ENCODE assay signal across 9 mouse cellular contexts in genomic region chr10:44002004-44002940, GRCm38 (mm10).
DNase-seq lines count a peak whose midpoint lies in the region; ATAC-seq and TF ChIP-seq lines count a peak whose summit lies in the region.
"Had no signal": no experiment of that assay in that cellular context is flagged by ENCODE, and none has a peak within 500 bp of the region (broad histone marks: within the 10 kb centered on the region; RNA-seq: fewer than 3 reads in every experiment).

No protein-coding gene starts in this region.

- 0 out of 2 replicates have a peak, but pooled peaks cover 5% of the 10 kb centered on the region for H3K4me1 ChIP-seq in kidney, embryonic 14.5 days (ENCODE audit: control insufficient read depth, insufficient read depth, low read length)
- peaks cover 21% of the 10 kb centered on the region; the same call in 1 of the 2 replicates for H3K4me1 ChIP-seq in intestine, embryonic 14.5 days (replicated peaks; ENCODE audit: control insufficient read depth, insufficient read depth, low read length)
- no peaks in the 10 kb centered on the region; the same call in 1 of the 2 replicates for H3K4me1 ChIP-seq in lung, embryonic 14.5 days (ENCODE audit: insufficient read depth)

- no peaks in the 10 kb centered on the region for H3K36me3 ChIP-seq in kidney, embryonic 14.5 days (ENCODE audit: control insufficient read depth, insufficient read depth, low read length)
- no peaks in the 10 kb centered on the region for H3K36me3 ChIP-seq in intestine, embryonic 14.5 days (ENCODE audit: control insufficient read depth, insufficient read depth, low read length)
- H3K36me3 ChIP-seq in lung, embryonic 14.5 days (ENCODE audit: insufficient read depth): no peaks in the 10 kb centered on the region
- H3K36me3 ChIP-seq: embryonic facial prominence, embryonic 13.5 days had no signal

- TF ChIP-seq CTCF in lung, embryonic 14.5 days (IDR thresholded peaks at IDR 0.05; ENCODE audit: low read depth): peak; percentile 65

- no peaks in the 10 kb centered on the region for H3K9me3 ChIP-seq in kidney, embryonic 14.5 days (ENCODE audit: control insufficient read depth, low read length)
- no peaks in the 10 kb centered on the region for H3K9me3 ChIP-seq in intestine, embryonic 14.5 days (ENCODE audit: control insufficient read depth, low read length)
- H3K9me3 ChIP-seq in lung, embryonic 14.5 days (ENCODE audit: low read depth, low read length): no peaks in the 10 kb centered on the region
- H3K9me3 ChIP-seq: embryonic facial prominence, embryonic 13.5 days had no signal

- H3K9ac ChIP-seq in kidney, embryonic 14.5 days (ENCODE audit: low read depth, low read length): no peak overlapping the region
- H3K9ac ChIP-seq in intestine, embryonic 14.5 days (ENCODE audit: low read length): no peak overlapping the region
- H3K9ac ChIP-seq in lung, embryonic 14.5 days: no peak overlapping the region

- ATAC-seq in kidney, embryonic 14.5 days (ENCODE audit: low FRiP score, low TSS enrichment): no peak
- no peak for ATAC-seq in intestine, embryonic 14.5 days (replicated peaks; ENCODE audit: low FRiP score, low TSS enrichment, low read depth)
- no peak for ATAC-seq in lung, embryonic 14.5 days (ENCODE audit: insufficient read depth)

- H3K27ac ChIP-seq in kidney, embryonic 14.5 days (ENCODE audit: low read depth, low read length): no peak overlapping the region
- no peak overlapping the region for H3K27ac ChIP-seq in intestine, embryonic 14.5 days (ENCODE audit: low read depth)
- H3K27ac ChIP-seq in lung, embryonic 14.5 days (ENCODE audit: low read depth): no peak overlapping the region
- H3K27ac ChIP-seq: embryonic facial prominence, embryonic 13.5 days had no signal

- no peak overlapping the region for H3K4me3 ChIP-seq in kidney, embryonic 14.5 days (ENCODE audit: low read length)
- H3K4me3 ChIP-seq in intestine, embryonic 14.5 days (ENCODE audit: low read depth, low read length): no peak overlapping the region
- peak overlapping the region; percentile 57; the same call in 1 of the 2 replicates for H3K4me3 ChIP-seq in lung, embryonic 14.5 days (ENCODE audit: low read depth, low read length)

- H3K4me2 ChIP-seq in kidney, embryonic 14.5 days (replicated peaks; ENCODE audit: low read depth, low read length): no peak overlapping the region
- H3K4me2 ChIP-seq in intestine, embryonic 14.5 days (ENCODE audit: low read length): no peak overlapping the region
- no peak overlapping the region for H3K4me2 ChIP-seq in lung, embryonic 14.5 days

- 19% methylated on average over 14 of the region's 14 CpGs for WGBS in kidney, embryonic 14.5 days
- 21% methylated on average over 14 of the region's 14 CpGs for WGBS in intestine, embryonic 14.5 days
- 24% methylated on average over 14 of the region's 14 CpGs for WGBS in lung, embryonic 14.5 days

- peaks cover 40% of the 10 kb centered on the region for H3K27me3 ChIP-seq in kidney, embryonic 14.5 days (ENCODE audit: control insufficient read depth, insufficient read depth, low read length)
- peaks cover 58% of the 10 kb centered on the region for H3K27me3 ChIP-seq in intestine, embryonic 14.5 days (replicated peaks; ENCODE audit: control insufficient read depth, insufficient read depth, low read length)
- H3K27me3 ChIP-seq in lung, embryonic 14.5 days (ENCODE audit: insufficient read depth, low read length): peaks cover 43% of the 10 kb centered on the region

- DNase-seq in kidney, adult 11 months: peak; percentile 30
- DNase-seq in T-cell, adult 2 months (ENCODE audit: low spot score): peak; percentile 68
- peak; percentile 61 for DNase-seq in intestine, embryonic 14.5 days (ENCODE audit: low spot score)
- peak; percentile 68 for DNase-seq in lung, embryonic 14.5 days
- DNase-seq in testis, postnatal 14 days (ENCODE audit: low spot score): peak; percentile 10
- no peak for DNase-seq in spleen, postnatal 4 days (ENCODE audit: low spot score in 2 of 2)
- no peak for DNase-seq in c-Kit-positive CD71-positive TER-119-positive erythroid progenitor cells, embryonic 14.5 days (ENCODE audit: low spot score)

Comparison
In these comparisons a context has a peak if more than half of its experiments do, and no peak if none do; other contexts are left out.
1. DNase-seq: peak in kidney, adult 11 months (single experiment), T-cell, adult 2 months (single experiment), intestine, embryonic 14.5 days (single experiment), lung, embryonic 14.5 days (single experiment) and testis, postnatal 14 days (single experiment); none in spleen, postnatal 4 days (0 of 2) and c-Kit-positive CD71-positive TER-119-positive erythroid progenitor cells, embryonic 14.5 days (single experiment).